Mouse (Mus musculus): ENCODE measurements at regions not wholly inside any gene's neighbourhood (a gene's known extent, or its start where the extent isn't known, plus 50 kb on each side); places are given as distances from the start of the nearest gene placed in this dataset.

DNA sequence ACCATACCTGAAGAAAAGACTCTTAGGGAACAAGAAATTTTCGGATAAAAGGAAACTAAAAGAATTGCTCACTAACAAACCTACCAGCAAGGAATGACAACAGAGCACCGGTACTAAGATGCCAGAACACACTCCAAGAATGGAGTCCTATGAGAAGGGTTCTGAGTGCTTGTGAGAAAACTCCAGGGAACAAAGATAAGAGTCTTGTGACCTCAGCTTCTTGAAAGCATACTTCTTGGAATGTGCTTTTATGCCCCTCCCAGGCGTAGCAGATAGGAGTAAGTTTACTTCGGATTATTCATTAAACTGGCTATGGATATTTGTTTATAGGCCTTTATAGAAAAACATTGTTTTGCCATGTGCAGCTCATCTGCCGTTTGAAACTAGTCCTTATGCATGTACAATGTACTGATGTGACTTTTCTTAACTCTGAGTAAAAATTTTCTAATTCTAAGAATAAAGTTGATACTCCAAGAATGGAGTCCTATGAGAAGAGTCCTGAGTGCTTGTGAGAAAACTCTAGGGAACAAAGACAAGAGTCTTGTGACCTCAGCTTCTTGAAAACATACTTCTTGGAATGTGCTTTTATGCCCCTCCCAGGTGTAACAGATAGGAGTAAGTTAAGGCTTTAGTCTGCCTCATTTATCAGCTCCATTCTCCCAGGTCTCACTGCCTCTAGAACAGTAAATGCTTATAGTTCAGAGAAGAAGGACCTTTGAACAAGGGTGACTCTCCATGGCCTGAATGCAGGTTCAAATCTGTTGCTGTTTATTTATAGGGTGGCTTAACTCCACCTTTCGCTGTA is 150.8 kb upstream of the Kynu start:
- in situ Hi-C loops (cut with MboI, MseI) = no loop called here

GRCm38 (mm10) chr2:43437251-43437650 is 117.9 kb upstream of the Kynu start:
- in situ Hi-C loops (cut with MboI, MseI) = loop anchor here (5.0 to 10.0 kb wide), 2 partner anchors 50 to 1782 kb away; no protein-coding TSS in a partner anchor

- in situ Hi-C loops (cut with MboI, MseI) = no loop called here
These were observed 99.8 kb upstream of the Kynu start for GRCm38 (mm10) chr2:43455158-43455873.

GRCm38 (mm10) chr2:43469161-43469560 is 86.0 kb upstream of the Kynu start:
- in situ Hi-C loops (cut with MboI, MseI) = no loop called here

GRCm38 (mm10) chr2:43469893-43470292 is 85.2 kb upstream of the Kynu start:
- in situ Hi-C loops (cut with MboI, MseI) = no loop called here

GRCm38 (mm10) chr2:43478494-43478893 is 76.6 kb upstream of the Kynu start:
- in situ Hi-C loops (cut with MboI, MseI) = no loop called here

- in situ Hi-C loops (cut with MboI, MseI) = no loop called here
These were observed 75.3 kb upstream of the Kynu start for GRCm38 (mm10) chr2:43479871-43480270.
